Comparison of ENCODE assay signal across 26 mouse cellular contexts in the genomic region with DNA sequence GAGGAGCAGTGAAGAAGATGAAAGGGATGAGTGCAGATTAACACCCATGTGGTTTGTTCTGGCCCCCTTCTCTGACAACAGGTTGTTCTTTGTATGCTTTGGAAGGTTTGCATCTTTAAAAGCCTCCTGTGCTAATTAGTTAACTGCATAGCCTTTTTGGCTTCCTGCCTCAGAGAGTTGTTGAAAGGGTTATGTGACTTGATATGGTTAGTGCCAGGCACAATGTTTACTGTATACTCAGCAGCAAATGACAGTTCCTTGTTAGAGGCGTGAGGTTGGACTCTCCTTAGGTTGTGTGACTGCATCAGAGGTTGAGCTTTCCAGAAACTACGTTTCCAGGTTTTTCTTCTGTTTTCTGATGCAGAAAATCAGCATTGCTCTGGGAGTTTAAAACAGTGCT.
"Had no signal": no experiment of that assay in that cellular context is flagged by ENCODE, and none has a peak within 500 bp of the region (broad histone marks: within the 10 kb centered on the region; RNA-seq: fewer than 3 reads in every experiment).

No protein-coding gene starts in this region.

- H3K4me2 ChIP-seq: heart, embryonic 12.5 days; hindbrain, embryonic 12.5 days; hindbrain, embryonic 15.5 days; intestine, embryonic 15.5 days; liver, embryonic 11.5 days; liver, embryonic 13.5 days; liver, embryonic 15.5 days had no signal

- H3K4me3 ChIP-seq: gastrocnemius, adult 2 months; heart, embryonic 10.5 days; heart, embryonic 12.5 days; hindbrain, embryonic 10.5 days; hindbrain, embryonic 12.5 days; hindbrain, embryonic 15.5 days; intestine, embryonic 15.5 days; layer of hippocampus, adult 2 months; left cerebral cortex, adult 2 months; liver, embryonic 13.5 days; liver, embryonic 15.5 days had no signal

- H3K4me1 ChIP-seq: heart, embryonic 10.5 days; heart, embryonic 12.5 days; hindbrain, embryonic 10.5 days; hindbrain, embryonic 12.5 days; hindbrain, embryonic 15.5 days; intestine, embryonic 15.5 days; liver, embryonic 13.5 days; liver, embryonic 15.5 days had no signal

- H3K9ac ChIP-seq: heart, embryonic 12.5 days; hindbrain, embryonic 12.5 days; hindbrain, embryonic 15.5 days; intestine, embryonic 15.5 days; liver, embryonic 13.5 days; liver, embryonic 15.5 days; liver, postnatal 0 days had no signal

- ATAC-seq: hindbrain, postnatal 0 days; intestine, embryonic 15.5 days; intestine, postnatal 0 days; liver, postnatal 0 days had no signal

- H3K9me3 ChIP-seq: heart, embryonic 10.5 days; heart, embryonic 12.5 days; hindbrain, embryonic 10.5 days; hindbrain, embryonic 12.5 days; hindbrain, embryonic 15.5 days; intestine, embryonic 15.5 days; liver, embryonic 13.5 days; liver, embryonic 15.5 days had no signal

- H3K36me3 ChIP-seq: intestine, embryonic 15.5 days had no signal

- H3K27me3 ChIP-seq: heart, embryonic 12.5 days; hindbrain, embryonic 12.5 days; hindbrain, embryonic 15.5 days; intestine, embryonic 15.5 days; liver, embryonic 13.5 days; liver, embryonic 15.5 days had no signal

- DNase-seq: gastrocnemius, adult 2 months; gastrocnemius, postnatal 10 days; gastrocnemius, postnatal 25 days; heart, adult 18-20 months; heart, postnatal 10 days; heart, postnatal 4 days; kidney, adult 18-20 months; kidney, adult 8-10 months; kidney, postnatal 10 days; kidney, postnatal 25 days; kidney, postnatal 4 days; liver; liver, embryonic 13.5 days; liver, postnatal 0 days had no signal

- H3K27ac ChIP-seq: gastrocnemius, adult 2 months; heart, embryonic 10.5 days; hindbrain, embryonic 10.5 days; hindbrain, embryonic 12.5 days; hindbrain, embryonic 15.5 days; hindbrain, postnatal 0 days; intestine, embryonic 15.5 days; layer of hippocampus, adult 2 months; left cerebral cortex, adult 2 months; liver, embryonic 13.5 days; liver, embryonic 15.5 days had no signal
